Mouse (Mus musculus) liver, postnatal 0 days (tissue): Measurements from ENCODE around the gene Dclk1. TPM values are rescaled to one million over a fixed set of nuclear protein-coding genes. Genes with fewer than 3 reads are reported as not detected.

Source experiments
- ATAC-seq: fragments of 200-750 bp; cut with Nextera tagmentation; 2 replicates; pipeline ENCODE4 v1.8.0; 2017; ENCODE audit warnings: mild to moderate bottlenecking, moderate library complexity
- DNase-seq: peaks from one replicate; pipeline ENCODE4 v3.0.0-alpha.2; 2016
- H3K27ac ChIP-seq: fragments of 300-500 bp; sonication (generic); 2 replicates; pipeline ENCODE4 v1.5.1; 2014; ENCODE audit warnings: antibody characterized with exemption, moderate library complexity, mild to moderate bottlenecking, low read depth
- H3K27me3 ChIP-seq: fragments of 300-500 bp; sonication (generic); 2 replicates; pipeline ENCODE4 v1.6.1; 2014; ENCODE audit warnings: low read length, control low read depth, mixed read lengths; ENCODE audit not compliant: insufficient read depth
- H3K36me3 ChIP-seq: fragments of 300-500 bp; sonication (generic); replicated peaks from 2 replicates; pipeline ENCODE4 v1.6.1; 2014; ENCODE audit warnings: mild to moderate bottlenecking, control low read depth, low read length, moderate library complexity, mixed read lengths; ENCODE audit not compliant: insufficient read depth
- H3K4me1 ChIP-seq: fragments of 300-500 bp; sonication (generic); 2 replicates; pipeline ENCODE4 v1.6.1; 2014; ENCODE audit warnings: antibody characterized with exemption, mild to moderate bottlenecking, control low read depth; ENCODE audit not compliant: insufficient read depth
- H3K4me2 ChIP-seq: fragments of 300-500 bp; sonication (generic); 2 replicates; pipeline ENCODE4 v1.6.1; 2014; ENCODE audit warnings: low read depth, mild to moderate bottlenecking, low read length, moderate library complexity, mixed read lengths
- H3K4me3 ChIP-seq: fragments of 300-500 bp; sonication (generic); 2 replicates; pipeline ENCODE4 v1.5.1; 2014; ENCODE audit warnings: low read depth, low read length
- H3K9ac ChIP-seq: fragments of 300-500 bp; sonication (generic); replicated peaks from 2 replicates; pipeline ENCODE4 v1.6.1; 2014; ENCODE audit warnings: mild to moderate bottlenecking, moderate library complexity
- H3K9me3 ChIP-seq: fragments of 300-500 bp; sonication (generic); 2 replicates; pipeline ENCODE4 v1.6.1; 2016; ENCODE audit warnings: mild to moderate bottlenecking, control low read depth, low read length, mixed read lengths
- CTCF ChIP-seq: sonication (generic); IDR thresholded peaks from 2 replicates; pipeline ENCODE4 v1.5.1; 2016; ENCODE audit warnings: antibody characterized with exemption, low read depth
- EP300 ChIP-seq: IDR thresholded peaks from 2 replicates; pipeline ENCODE4 v1.6.1; 2016; ENCODE audit warnings: antibody characterized with exemption, low read depth, mild to moderate bottlenecking
- WGBS: fragments of 180-500 bp; shearing (Covaris S2); extraction: QIAGEN DNeasy Blood & Tissue Kit; methylation state at CpG from one replicate; pipeline ENCODE4 v1.1.7; 2014; ENCODE audit not compliant: insufficient replicate concordance; 5-methylcytosine and 5-hydroxymethylcytosine counted together
- polyA plus RNA-seq: library from polyadenylated mRNA; unstranded; fragments of >200 nt; fragmentation: Nextera tagmentation; extraction: Ambion mirVana; gene quantifications from 2 replicates; pipeline ENCODE4 v1.2.1, GENCODE M21; 2015

The Dclk1 gene
- polyA plus RNA-seq, 1 experiment from 2014 or later: 0.11 TPM

DNA sequence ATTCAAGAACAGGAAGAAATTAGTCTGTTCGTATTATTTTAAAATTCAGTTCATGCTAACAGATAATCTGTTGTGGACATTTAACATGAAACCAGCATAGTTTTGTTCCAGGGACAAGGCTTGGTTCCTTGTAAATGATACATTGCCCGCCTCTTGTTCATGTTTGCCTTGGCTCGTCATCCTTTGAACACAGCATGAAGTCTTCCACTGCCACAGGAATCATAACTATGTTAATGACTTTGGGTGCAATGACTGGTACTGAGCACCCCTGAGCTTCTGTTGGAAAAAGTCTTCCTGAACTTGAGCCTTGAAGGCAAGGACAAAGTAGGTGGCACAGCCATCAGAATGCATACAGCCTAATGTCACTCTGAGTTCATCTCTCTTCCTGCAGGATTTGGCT lies 5.9 kb downstream of the Dclk1 start:
- WGBS: 83% methylated on average over 3 of the region's 3 CpGs
- H3K27me3 ChIP-seq: peaks cover 6% of the 10 kb centered on the region
- no peak for ATAC-seq
- DNase-seq: no peak
- no peaks in the 10 kb centered on the region for H3K4me1 ChIP-seq
- H3K36me3 ChIP-seq: no peaks in the 10 kb centered on the region
- no peak overlapping the region for H3K27ac ChIP-seq
- no peaks in the 10 kb centered on the region for H3K9me3 ChIP-seq
- no peak overlapping the region for H3K4me2 ChIP-seq
- no peak for TF ChIP-seq CTCF
- no peak for TF ChIP-seq EP300
- no peak overlapping the region for H3K9ac ChIP-seq
- H3K4me3 ChIP-seq: no peak overlapping the region

DNA sequence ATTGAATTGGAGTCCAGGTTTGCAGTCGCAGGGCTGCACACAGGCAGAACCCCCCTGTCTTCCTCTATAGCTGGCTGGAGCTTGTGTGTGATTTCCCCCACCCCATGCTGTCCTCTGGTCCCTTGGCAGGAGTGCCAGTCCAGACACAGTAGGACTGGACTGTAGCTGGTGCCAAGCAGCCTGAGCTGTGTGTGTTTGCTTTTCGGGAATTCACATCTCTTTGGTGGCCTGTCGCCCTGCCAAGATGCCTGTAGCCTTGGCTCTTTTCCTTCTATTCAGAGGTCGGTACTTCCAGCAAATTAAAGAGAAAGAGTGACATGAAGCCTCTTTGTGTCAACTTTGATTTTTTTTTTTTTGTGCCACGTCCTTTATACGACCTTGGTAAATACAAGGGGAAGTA lies 6.3 kb downstream of the Dclk1 start:
- WGBS: 58% methylated on average over 6 of the region's 6 CpGs
- Histone ChIP-seq H3K4me1 (no peaks in the 10 kb centered on the region), H3K9ac (no peak overlapping the region), H3K27me3 (0 out of 2 replicates have a peak, but pooled peaks cover 3% of the 10 kb centered on the region), H3K36me3 (no peaks in the 10 kb centered on the region), H3K4me3 (no peak overlapping the region), H3K4me2 (no peak overlapping the region), H3K27ac (no peak overlapping the region), H3K9me3 (no peaks in the 10 kb centered on the region)
- TF ChIP-seq EP300 (no peak), CTCF (no peak)
- DNase-seq (no peak), ATAC-seq (no peak)

DNA sequence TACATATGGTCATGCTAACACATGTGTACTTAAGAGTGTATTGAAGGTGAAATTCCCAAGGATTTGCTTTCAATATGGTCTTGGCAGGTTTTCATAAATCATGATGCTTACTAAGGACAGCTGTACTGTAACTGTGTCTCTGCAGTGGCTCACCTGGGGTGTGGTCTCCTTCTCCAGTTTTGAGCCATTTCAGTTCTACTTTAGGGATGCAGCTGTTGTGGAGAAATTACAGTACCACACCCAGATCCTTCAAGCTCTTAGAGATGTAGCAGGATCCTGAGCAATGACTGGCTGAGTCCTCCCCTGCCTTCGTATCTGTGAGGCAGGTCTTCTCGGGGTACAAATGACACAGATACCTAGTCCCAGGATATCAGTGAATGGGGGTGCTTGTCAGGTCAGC lies 8.5 kb downstream of the Dclk1 start:
- H3K9me3 ChIP-seq: no peaks in the 10 kb centered on the region
- no peaks in the 10 kb centered on the region for H3K36me3 ChIP-seq
- no peaks in the 10 kb centered on the region for H3K27me3 ChIP-seq
- H3K4me2 ChIP-seq: no peak overlapping the region
- H3K4me1 ChIP-seq: no peaks in the 10 kb centered on the region
- no peak overlapping the region for H3K9ac ChIP-seq
- H3K27ac ChIP-seq: no peak overlapping the region
- TF ChIP-seq CTCF: no peak
- TF ChIP-seq EP300: no peak
- ATAC-seq: no peak
- 62% methylated on average over 2 of the region's 2 CpGs for WGBS
- H3K4me3 ChIP-seq: no peak overlapping the region
- no peak for DNase-seq

DNA sequence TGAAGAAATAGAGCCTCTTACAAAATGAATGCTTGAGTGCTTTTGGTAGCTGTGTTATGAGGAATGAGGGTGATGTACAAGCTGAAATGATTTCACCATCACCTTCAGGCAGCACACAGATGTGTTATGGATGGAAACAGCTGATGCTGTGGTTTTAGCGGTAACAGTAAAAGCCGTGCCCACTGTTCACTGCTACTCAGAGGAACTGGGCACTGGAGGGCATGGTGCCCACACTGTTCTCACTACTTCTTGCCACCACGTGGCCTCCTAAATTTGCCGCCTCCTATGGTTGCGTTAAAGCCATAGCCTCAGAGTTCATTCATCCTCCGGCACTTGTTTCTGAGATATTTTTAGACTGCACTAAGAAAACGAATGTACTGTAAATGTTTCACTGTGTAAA lies 18.0 kb downstream of the Dclk1 start:
- 62% methylated on average over 7 of the region's 7 CpGs for WGBS
- H3K9me3 ChIP-seq: no peaks in the 10 kb centered on the region
- ATAC-seq: no peak

DNA sequence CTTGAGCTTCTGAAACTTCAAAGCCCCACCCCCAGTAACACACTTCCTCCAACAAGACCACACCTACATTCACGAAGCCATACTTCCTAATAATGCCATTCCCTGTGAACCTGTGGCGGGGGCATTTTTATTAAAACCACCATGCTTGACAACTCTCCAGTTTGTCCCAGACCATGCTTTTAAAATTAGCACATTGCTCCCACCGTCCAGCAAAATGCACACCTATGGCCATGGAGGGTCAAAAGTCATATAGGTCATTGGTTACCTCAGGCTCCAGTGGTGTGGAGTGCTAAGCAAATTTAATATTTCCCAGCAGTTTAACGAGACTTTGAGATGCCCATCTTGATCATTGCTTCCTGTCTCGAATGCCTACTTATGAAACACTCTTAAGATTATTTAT lies 23.9 kb downstream of the Dclk1 start:
- 74% methylated on average over 5 of the region's 5 CpGs for WGBS
- no peak overlapping the region for H3K4me2 ChIP-seq
- no peaks in the 10 kb centered on the region for H3K36me3 ChIP-seq
- H3K4me1 ChIP-seq: no peaks in the 10 kb centered on the region
- H3K27me3 ChIP-seq: no peaks in the 10 kb centered on the region
- H3K27ac ChIP-seq: no peak overlapping the region
- DNase-seq (no peak), ATAC-seq (no peak)
- no peak overlapping the region for H3K9ac ChIP-seq
- no peak for TF ChIP-seq EP300
- H3K9me3 ChIP-seq: no peaks in the 10 kb centered on the region
- no peak overlapping the region for H3K4me3 ChIP-seq

More for the DNA sequence above, 18.0 kb downstream of the Dclk1 start:
- no peaks in the 10 kb centered on the region for H3K4me1 ChIP-seq
- DNase-seq: no peak
- H3K27me3 ChIP-seq: no peaks in the 10 kb centered on the region
- no peak overlapping the region for H3K4me3 ChIP-seq
- TF ChIP-seq CTCF: no peak
- TF ChIP-seq EP300: no peak
- no peak overlapping the region for H3K4me2 ChIP-seq
- H3K36me3 ChIP-seq: no peaks in the 10 kb centered on the region
- no peak overlapping the region for H3K9ac ChIP-seq
- no peak overlapping the region for H3K27ac ChIP-seq

DNA sequence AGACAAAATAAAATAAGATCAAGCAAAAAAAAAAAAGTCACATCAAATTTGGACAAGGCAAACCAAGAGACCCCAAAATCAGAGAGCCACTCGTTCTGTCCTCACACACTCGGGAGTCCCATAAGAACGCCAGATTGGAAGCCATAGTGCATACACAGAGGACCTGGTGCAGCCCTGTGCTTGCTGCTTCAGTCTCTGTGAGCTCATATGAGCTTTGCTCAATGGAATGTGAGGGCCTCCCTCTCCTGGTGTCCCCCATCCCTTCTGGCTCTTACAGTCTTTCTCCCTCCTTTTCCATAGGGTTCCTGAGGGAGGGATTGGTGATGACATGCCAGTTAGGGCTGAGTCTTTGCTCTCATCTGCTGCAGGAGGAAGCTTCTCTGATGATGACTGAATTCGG lies 27.6 kb downstream of the Dclk1 start:
- Histone ChIP-seq H3K27me3 (no peaks in the 10 kb centered on the region), H3K4me3 (no peak overlapping the region), H3K9ac (no peak overlapping the region), H3K27ac (no peak overlapping the region), H3K9me3 (no peaks in the 10 kb centered on the region), H3K4me2 (no peak overlapping the region), H3K36me3 (no peaks in the 10 kb centered on the region), H3K4me1 (no peaks in the 10 kb centered on the region)
- no peak for DNase-seq
- WGBS: 80% methylated on average over 4 of the region's 4 CpGs
- no peak for TF ChIP-seq EP300
- TF ChIP-seq CTCF: no peak
- ATAC-seq: no peak

DNA sequence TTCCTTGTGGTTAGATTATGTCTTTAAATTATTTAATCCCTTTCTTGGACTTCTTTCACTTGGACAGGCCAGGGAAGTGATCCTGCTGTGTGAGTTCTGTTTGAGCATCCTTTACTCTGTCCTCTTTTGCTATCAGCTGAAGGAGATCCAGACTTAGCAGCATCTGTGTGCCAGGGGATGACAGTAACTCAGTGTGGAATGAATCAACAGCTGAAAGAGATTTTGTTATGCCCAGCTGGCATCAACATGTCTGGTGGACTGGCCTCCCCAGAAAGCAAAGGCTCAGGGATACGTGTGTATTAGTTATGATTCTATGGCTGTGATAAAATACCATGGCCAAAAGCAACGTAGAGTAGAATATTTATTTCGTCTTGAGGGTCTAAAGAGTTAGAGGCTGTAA lies 28.2 kb downstream of the Dclk1 start:
- ATAC-seq (no peak), DNase-seq (no peak)
- Histone ChIP-seq H3K9me3 (no peaks in the 10 kb centered on the region), H3K9ac (no peak overlapping the region), H3K27ac (no peak overlapping the region), H3K4me2 (no peak overlapping the region), H3K4me3 (no peak overlapping the region), H3K4me1 (no peaks in the 10 kb centered on the region), H3K36me3 (no peaks in the 10 kb centered on the region), H3K27me3 (no peaks in the 10 kb centered on the region)
- TF ChIP-seq EP300 (no peak), CTCF (no peak)
- 77% methylated on average over 3 of the region's 3 CpGs for WGBS
